Mouse (Mus musculus): ENCODE data around the gene Srl.
"Not testable (repeated sequence)": the region's sequence is repeated elsewhere in the genome, so short reads cannot be mapped to it uniquely, and the experiment has no call there.

Srl gene

DNA sequence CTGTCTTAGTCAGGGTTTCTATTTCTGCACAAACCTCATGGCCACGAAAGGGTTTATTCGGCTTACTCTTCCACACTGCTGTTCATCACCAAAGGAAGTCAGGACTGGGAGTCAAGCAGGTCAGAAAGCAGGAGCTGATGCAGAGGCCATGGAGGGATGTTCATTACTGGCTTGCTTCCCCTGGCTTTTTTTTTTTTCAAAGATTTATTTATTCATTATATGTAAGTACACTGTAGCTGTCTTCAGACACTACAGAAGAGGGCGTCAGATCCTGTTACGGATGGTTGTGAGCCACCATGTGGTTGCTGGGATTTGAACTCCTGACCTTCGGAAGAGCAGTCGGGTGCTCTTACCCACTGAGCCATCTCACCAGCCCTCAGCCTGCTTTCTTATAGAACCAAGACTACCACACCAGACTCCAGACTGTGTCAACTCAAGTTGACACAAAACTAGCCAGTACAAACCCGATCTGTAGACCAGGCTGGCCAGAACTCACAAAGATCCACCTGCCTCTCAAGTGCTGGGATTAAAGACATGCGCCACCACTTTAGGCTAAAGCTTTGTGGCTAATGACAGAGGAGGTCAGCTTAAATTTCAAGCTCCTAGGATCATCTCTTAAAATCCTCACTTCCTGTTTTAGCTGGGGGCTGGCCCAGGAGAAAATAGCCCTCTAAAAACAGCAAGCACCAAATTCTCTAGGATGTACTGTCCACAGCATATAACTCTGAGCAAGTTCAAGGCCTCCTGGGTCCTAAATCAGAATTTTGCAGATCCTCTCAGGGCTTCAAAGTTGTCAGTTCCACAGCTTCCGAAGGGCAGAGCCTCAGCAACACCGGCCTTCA, 67.4 kb downstream of the Srl start:
- DNase-seq (ENCODE audit: low spot score) = not testable (repeated sequence)

GRCm38 (mm10) chr16:4473231-4473630, 68.4 kb downstream of the Srl start:
- DNase-seq (ENCODE audit: low spot score) = no peak

DNA sequence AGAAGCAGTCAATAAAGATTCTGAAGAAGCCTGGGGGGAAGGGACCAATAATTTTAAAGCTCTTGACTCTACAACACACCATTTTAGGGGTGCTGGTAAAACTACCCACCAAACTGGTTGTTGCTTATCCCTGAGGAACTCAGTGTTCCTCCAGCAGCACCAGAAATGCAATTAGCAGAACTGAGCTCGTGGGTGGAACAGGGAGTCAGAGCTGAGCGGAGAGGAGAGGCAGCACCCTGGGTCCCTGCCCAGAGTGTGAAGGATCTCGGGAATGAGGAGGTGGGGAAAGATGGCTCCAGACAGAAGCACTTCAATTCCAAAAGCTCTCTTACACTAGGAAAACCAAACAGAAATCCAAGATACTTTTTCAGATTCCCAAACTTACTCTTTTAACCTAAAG, 68.9 kb downstream of the Srl start:
- peak; percentile 44 for DNase-seq (ENCODE audit: low spot score)

GRCm38 (mm10) chr16:4469599-4470352, 71.8 kb downstream of the Srl start:
- DNase-seq (ENCODE audit: low spot score) = no peak

GRCm38 (mm10) chr16:4464529-4465089, 77.0 kb downstream of the Srl start:
- no peak for DNase-seq (ENCODE audit: low spot score)

GRCm38 (mm10) chr16:4457927-4458326, 83.7 kb downstream of the Srl start:
- DNase-seq (ENCODE audit: low spot score) = no peak

DNA sequence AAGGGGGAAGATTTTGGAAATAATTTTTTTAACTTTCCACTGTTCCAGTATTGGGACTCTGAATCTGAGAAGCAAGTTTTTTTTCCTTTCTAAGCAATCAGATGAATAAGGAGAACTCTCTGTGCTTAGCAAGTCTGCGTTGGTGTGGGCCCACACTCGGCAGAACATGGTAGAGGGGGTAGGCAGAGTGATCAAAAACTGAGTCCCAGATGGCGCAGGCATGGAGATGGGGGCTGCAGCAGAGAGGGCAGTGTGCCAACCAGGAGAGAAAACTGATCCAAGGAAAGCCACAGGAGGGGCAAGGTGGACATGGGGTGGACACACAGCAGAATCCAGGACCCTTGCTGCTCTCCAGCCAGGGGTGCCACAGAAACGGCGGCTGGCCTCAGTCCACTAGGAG, 85.2 kb downstream of the Srl start:
- no peak for DNase-seq (ENCODE audit: low spot score)

GRCm38 (mm10) chr16:4455693-4456092, 85.9 kb downstream of the Srl start:
- DNase-seq (ENCODE audit: low spot score) = no peak

DNA sequence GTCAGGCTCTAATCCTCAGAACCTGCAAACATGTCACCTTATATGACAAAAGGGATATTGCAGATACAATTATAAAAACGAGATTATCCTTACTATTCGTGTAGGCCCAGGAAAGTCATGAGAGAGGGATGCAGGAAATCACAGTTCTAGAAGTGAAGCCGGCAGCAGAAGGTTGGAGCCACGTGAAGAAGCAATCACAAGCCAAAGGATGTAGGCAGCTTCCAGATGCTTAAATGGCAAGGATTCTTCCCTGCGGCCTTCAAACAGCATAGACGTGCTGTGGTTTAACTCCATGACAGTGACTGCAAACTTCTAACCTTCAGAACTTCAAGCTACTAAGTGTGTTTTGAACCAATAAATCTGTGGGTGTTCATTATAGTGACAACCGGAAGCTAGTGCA, 87.1 kb downstream of the Srl start:
- DNase-seq (ENCODE audit: low spot score) = no peak

DNA sequence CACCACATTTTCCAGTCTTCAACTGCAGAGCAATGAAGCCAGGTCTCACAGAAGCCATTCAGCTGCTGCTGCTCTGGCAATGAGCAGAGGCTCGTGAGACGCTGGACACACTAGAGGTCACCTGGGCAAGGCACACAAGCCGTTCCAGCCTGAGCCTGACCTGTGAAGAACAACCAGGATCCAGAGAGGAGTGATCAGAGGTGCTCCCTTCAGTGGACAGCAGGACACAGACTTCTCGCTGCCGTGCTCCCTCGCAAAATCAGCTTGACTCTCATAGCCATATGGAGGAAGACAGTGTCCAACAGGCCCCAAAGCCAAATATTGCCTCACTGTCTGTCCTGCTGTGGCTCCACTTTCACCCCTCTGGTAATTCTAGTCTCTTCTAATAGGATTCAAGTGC, 92.2 kb downstream of the Srl start:
- DNase-seq (ENCODE audit: low spot score) = no peak

DNA sequence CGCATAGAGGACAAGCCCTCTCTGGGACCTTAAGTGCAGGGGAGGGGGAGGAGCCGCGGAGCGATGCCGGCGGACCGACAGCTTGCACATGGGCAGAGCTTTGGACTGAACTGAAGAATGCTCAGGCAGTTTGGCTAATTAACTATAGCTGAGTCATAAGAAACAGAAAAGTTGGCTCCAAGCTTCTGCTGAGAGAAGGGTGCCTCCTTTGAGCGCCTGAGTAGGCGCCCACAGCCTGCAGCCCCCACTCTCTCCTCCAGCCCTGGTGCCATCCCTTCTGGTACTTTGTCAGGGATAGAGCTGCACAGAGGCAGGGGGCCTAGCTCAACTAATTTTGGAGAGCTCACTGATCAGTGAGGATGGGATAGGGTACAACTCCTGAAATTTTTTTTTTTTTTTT, 93.4 kb downstream of the Srl start:
- no peak for DNase-seq (ENCODE audit: low spot score)

GRCm38 (mm10) chr16:4446395-4446794, 95.2 kb downstream of the Srl start:
- DNase-seq (ENCODE audit: low spot score) = no peak

DNA sequence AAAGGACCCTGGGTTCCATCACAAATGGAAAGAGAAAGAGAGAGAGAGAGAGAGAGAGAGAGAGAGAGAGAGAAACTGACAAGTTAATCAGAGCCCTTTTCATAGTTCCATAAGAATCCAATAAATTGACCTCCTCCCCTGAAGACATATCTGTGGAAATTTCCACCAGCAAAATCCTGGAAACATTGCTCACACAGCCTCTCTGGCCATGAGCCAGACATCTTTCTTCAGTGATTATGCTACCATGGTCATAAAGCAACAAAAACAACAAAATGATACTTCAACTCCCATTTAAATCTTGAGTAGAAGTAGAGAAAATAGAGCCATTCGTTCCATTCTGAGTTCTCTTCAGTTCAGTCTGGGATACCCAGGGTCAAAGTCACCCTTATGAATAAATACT, 97.2 kb downstream of the Srl start:
- no peak for DNase-seq (ENCODE audit: low spot score)

- no peak for DNase-seq (ENCODE audit: low spot score)
These were observed 102.1 kb downstream of the Srl start for GRCm38 (mm10) chr16:4439302-4440066.

GRCm38 (mm10) chr16:4436738-4437137, 104.9 kb downstream of the Srl start:
- no peak for DNase-seq (ENCODE audit: low spot score)

- DNase-seq (ENCODE audit: low spot score) = no peak
These were observed 106.2 kb downstream of the Srl start for GRCm38 (mm10) chr16:4435371-4435770.

GRCm38 (mm10) chr16:4431841-4432240, 109.8 kb downstream of the Srl start:
- DNase-seq (ENCODE audit: low spot score) = no peak

DNA sequence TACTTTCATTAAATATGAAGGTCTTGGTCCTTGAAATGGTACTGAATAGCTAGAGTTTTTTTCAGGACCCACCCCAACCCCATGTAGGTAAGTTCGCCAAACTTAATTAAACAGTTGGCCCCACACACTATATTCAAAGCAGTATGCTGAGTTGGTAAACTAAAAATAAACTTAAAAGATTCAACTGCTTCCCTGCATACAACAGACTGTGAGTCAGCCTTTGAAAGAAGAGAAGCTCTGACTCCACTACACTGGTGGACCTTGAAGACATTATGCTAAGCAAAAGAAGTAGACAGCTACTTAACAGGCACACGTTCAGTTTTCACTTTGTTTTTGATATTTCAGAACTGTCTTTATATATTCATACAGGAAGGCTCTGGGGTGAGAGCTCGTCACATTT, 110.6 kb downstream of the Srl start:
- no peak for DNase-seq (ENCODE audit: low spot score)

- no peak for DNase-seq (ENCODE audit: low spot score)
These were observed 111.4 kb downstream of the Srl start for GRCm38 (mm10) chr16:4430232-4430631.
